Mouse (Mus musculus) hindbrain, embryonic 15.5 days (tissue): ENCODE results near the gene Atp6v1g2. TPM values are rescaled to one million over a fixed set of nuclear protein-coding genes. Genes with fewer than 3 reads are reported as not detected.

ENCODE experiments used
- ATAC-seq: fragments of 200-750 bp; cut with Nextera tagmentation; 2 replicates; pipeline ENCODE4 v1.8.0; 2017; ENCODE audit warnings: low read depth, moderate number of reproducible peaks, moderate TSS enrichment; ENCODE audit not compliant: low FRiP score
- H3K27ac ChIP-seq: fragments of 300-500 bp; sonication (generic); replicated peaks from 2 replicates; pipeline ENCODE4 v1.5.1; 2015; ENCODE audit warnings: mild to moderate bottlenecking, inconsistent platforms
- H3K27me3 ChIP-seq: fragments of 300-500 bp; sonication (generic); 2 replicates; pipeline ENCODE4 v1.6.1; 2015; ENCODE audit warnings: control low read depth, inconsistent platforms
- H3K36me3 ChIP-seq: fragments of 300-500 bp; sonication (generic); 2 replicates; pipeline ENCODE4 v1.6.1; 2015; ENCODE audit warnings: control low read depth, inconsistent platforms
- H3K4me1 ChIP-seq: fragments of 300-500 bp; sonication (generic); replicated peaks from 2 replicates; pipeline ENCODE4 v1.6.1; 2015; ENCODE audit warnings: control low read depth, inconsistent platforms
- H3K4me2 ChIP-seq: fragments of 300-500 bp; sonication (generic); 2 replicates; pipeline ENCODE4 v1.6.1; 2015; ENCODE audit warnings: moderate library complexity, mild to moderate bottlenecking, inconsistent platforms
- H3K4me3 ChIP-seq: fragments of 300-500 bp; sonication (generic); 2 replicates; pipeline ENCODE4 v1.5.1; 2015; ENCODE audit warnings: mild to moderate bottlenecking, inconsistent platforms
- H3K9ac ChIP-seq: fragments of 300-500 bp; sonication (generic); 2 replicates; pipeline ENCODE4 v1.6.1; 2015; ENCODE audit warnings: inconsistent platforms
- H3K9me3 ChIP-seq: fragments of 300-500 bp; sonication (generic); 2 replicates; pipeline ENCODE4 v1.6.1; 2016; ENCODE audit warnings: control low read depth, inconsistent platforms
- whole genome bisulfite sequencing: fragments of 180-500 bp; shearing (Covaris S2); methylation state at CpG from one replicate; pipeline ENCODE4 v1.1.7; 2015; 5-methylcytosine and 5-hydroxymethylcytosine counted together
- polyA plus RNA-seq: library from polyadenylated mRNA; unstranded; fragments of >200 nt; fragmentation: Nextera tagmentation; extraction: Ambion mirVana; gene quantifications from 2 replicates; pipeline ENCODE4 v1.2.1, GENCODE M21; 2015

The Atp6v1g2 gene
- 99.1 and 110 TPM in 2 replicates for polyA plus RNA-seq

DNA sequence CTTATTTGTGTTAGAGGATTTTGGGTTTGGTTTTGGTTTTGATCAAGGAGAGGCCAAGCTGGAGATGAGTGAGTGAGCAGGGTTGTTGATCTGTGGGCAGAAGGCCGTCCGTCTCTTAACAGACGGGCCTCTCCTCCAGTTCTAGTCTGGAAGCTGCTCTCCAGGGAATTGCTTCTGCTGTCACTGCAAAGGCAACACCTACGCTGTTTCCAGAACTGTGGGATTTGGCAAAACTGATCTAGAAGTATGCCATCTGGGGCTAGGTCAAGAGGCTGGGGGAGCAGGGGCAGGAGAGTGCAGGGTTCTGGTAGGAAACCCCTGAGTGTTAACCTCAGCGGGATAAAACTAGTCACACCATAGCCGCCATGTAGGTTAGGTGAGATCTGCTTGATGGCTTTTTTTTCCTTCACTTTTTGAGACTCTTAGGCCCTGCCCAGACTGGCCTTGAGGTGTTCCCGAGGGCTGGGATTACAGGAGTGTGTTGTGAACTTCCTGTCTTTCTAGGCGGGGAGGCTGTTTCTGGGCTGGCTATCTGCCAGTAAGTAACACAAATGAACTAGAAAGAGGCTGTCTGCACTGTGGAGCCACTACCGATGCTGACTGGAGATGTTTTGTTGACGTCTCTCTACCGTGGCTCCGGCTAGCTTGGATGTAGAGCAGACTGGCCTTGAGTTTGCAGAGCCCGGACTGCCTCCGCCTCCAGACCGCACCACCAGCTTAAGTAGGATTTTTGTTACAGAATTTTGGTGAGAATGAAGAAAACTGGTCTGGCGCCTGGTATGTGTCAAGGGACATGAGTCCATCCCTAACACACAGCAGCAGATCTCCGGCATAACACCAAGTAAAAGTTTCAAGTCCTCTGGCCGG is at the start of gene Atp6v1g2:
Gene Atp6v1g2 (plus strand): TSS at position 547 of the 867 bp plus-strand sequence.
- H3K4me1 ChIP-seq, result peaks cover 48% of the 10 kb centered on the region
- H3K4me2 ChIP-seq, result peak within 1 kb of the TSS; percentile 96
- H3K36me3 ChIP-seq, result peaks cover 18% of the 10 kb centered on the region
- no peak within 1 kb of the TSS for H3K9ac ChIP-seq
- ATAC-seq, result no peak
- WGBS, result 76% methylated on average over 18 of the region's 18 CpGs
- H3K27ac ChIP-seq, result no peak within 1 kb of the TSS; the same call in 1 of the 2 replicates
- H3K4me3 ChIP-seq, result peak within 1 kb of the TSS; percentile 55
- H3K27me3 ChIP-seq, result no peaks in the 10 kb centered on the region
- H3K9me3 ChIP-seq, result no peaks in the 10 kb centered on the region

GRCm38 (mm10) chr17:35185639-35186611 is 47.5 kb upstream of the Atp6v1g2 start:
- Histone ChIP-seq H3K4me2 (peak overlapping the region; percentile 58), H3K27ac (peak overlapping the region; percentile 68; the same call in 1 of the 2 replicates), H3K4me1 (peaks cover 7% of the 10 kb centered on the region), H3K36me3 (no peaks in the 10 kb centered on the region), H3K9me3 (no peaks in the 10 kb centered on the region), H3K27me3 (no peaks in the 10 kb centered on the region), H3K4me3 (peak overlapping the region; percentile 37), H3K9ac (0 out of 2 replicates have a peak overlapping the region, but pooled peaks have one; percentile 10)
- 4% methylated on average over 18 of the region's 18 CpGs for WGBS
- peak; percentile 34; the same call in 1 of the 2 replicates for ATAC-seq

DNA sequence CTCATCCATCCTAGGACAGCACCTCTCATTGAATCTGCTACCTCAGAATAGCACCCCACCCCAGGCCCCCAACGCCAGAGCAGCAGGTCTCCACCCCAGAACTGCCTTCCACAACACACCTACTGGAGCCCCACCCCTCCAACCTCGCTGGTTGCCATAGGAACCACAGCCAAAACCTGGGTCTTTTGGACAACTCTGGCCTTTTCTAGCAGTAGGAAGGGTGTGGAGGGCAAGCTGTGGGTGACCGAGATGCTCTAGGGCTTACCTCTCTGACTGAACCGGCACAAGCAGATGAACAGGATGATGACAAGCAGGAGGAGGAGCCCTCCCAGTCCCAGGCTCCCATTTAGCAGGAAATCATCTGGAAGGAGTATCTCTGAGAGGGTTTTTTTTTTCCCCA is 46.8 kb upstream of the Atp6v1g2 start:
- Histone ChIP-seq H3K36me3 (no peaks in the 10 kb centered on the region), H3K27ac (peak overlapping the region; percentile 68), H3K9ac (no peak overlapping the region), H3K4me2 (peak overlapping the region; percentile 58), H3K4me3 (peak overlapping the region; percentile 37), H3K9me3 (no peaks in the 10 kb centered on the region), H3K4me1 (peaks cover 7% of the 10 kb centered on the region), H3K27me3 (no peaks in the 10 kb centered on the region)
- WGBS, result 0% methylated on average over 4 of the region's 4 CpGs
- peak; percentile 61; the same call in 1 of the 2 replicates for ATAC-seq

GRCm38 (mm10) chr17:35187345-35187744 is 46.1 kb upstream of the Atp6v1g2 start:
- 86% methylated on average over 4 of the region's 4 CpGs for WGBS
- no peak overlapping the region for H3K9ac ChIP-seq
- H3K4me3 ChIP-seq, result no peak overlapping the region
- no peak overlapping the region for H3K4me2 ChIP-seq
- H3K27ac ChIP-seq, result no peak overlapping the region
- no peak for ATAC-seq
- no peaks in the 10 kb centered on the region for H3K36me3 ChIP-seq
- H3K27me3 ChIP-seq, result no peaks in the 10 kb centered on the region
- no peaks in the 10 kb centered on the region for H3K9me3 ChIP-seq
- peaks cover 7% of the 10 kb centered on the region for H3K4me1 ChIP-seq

DNA sequence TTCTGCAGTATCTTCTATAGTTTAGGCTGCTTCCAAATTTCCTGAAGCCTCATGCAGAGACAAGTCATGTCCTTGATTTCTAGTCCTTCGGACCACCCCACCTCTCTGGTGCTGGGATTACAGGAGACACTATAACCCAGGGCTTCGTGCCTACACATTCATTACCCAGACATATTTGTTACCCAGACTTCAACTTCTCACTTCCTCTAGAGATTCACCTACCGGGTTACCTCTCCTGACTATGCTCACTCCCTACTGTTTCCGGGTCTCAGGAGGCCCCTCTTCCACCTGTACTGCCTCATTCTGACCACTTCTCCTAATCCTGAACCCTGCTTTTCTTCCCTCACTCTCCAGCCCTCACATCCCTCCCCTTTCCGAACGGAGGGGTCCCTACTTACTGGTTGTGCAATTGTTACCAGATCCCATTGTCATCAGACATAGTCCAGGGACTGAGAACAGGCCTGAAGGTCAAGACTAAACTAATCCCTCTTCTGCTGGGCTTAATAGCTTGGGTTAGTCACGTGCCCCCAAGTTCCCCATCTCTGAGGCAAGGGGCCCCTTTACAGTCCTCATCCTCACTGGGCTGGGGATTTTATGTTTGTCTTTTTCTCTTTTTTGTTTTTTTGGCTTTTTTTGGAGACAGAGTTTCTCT is 45.4 kb upstream of the Atp6v1g2 start, which contains the start of gene Lst1:
Gene Lst1 (minus strand): TSS at position 481 of the 652 bp plus-strand sequence.
- ATAC-seq, result no peak
- Histone ChIP-seq H3K9ac (no peak within 1 kb of the TSS), H3K36me3 (no peaks in the 10 kb centered on the region), H3K4me3 (no peak within 1 kb of the TSS), H3K4me2 (no peak within 1 kb of the TSS), H3K4me1 (peaks cover 7% of the 10 kb centered on the region), H3K27me3 (no peaks in the 10 kb centered on the region), H3K9me3 (no peaks in the 10 kb centered on the region), H3K27ac (no peak within 1 kb of the TSS)
- 74% methylated on average over 7 of the region's 7 CpGs for WGBS

- no peaks in the 10 kb centered on the region for H3K36me3 ChIP-seq
- H3K27me3 ChIP-seq, result peaks cover 4% of the 10 kb centered on the region
- ATAC-seq, result no peak
- no peaks in the 10 kb centered on the region for H3K9me3 ChIP-seq
- no peak overlapping the region for H3K27ac ChIP-seq
- no peak overlapping the region for H3K9ac ChIP-seq
- no peak overlapping the region for H3K4me2 ChIP-seq
- 92% methylated on average over 1 of the region's 1 CpGs for WGBS
- H3K4me3 ChIP-seq, result no peak overlapping the region
- peaks cover 7% of the 10 kb centered on the region for H3K4me1 ChIP-seq
Measured at GRCm38 (mm10) chr17:35189186-35189585, 44.3 kb upstream of the Atp6v1g2 start.

- no peak overlapping the region for H3K4me3 ChIP-seq
- peaks cover 7% of the 10 kb centered on the region for H3K4me1 ChIP-seq
- no peak overlapping the region for H3K9ac ChIP-seq
- no peaks in the 10 kb centered on the region for H3K9me3 ChIP-seq
- H3K27ac ChIP-seq, result no peak overlapping the region
- WGBS, result 79% methylated on average over 4 of the region's 4 CpGs
- H3K27me3 ChIP-seq, result peaks cover 14% of the 10 kb centered on the region
- ATAC-seq, result no peak
- H3K36me3 ChIP-seq, result no peaks in the 10 kb centered on the region
- no peak overlapping the region for H3K4me2 ChIP-seq
Measured at GRCm38 (mm10) chr17:35190096-35190495, 43.4 kb upstream of the Atp6v1g2 start.

- Histone ChIP-seq H3K27ac (no peak overlapping the region), H3K4me3 (no peak overlapping the region), H3K4me1 (peaks cover 10% of the 10 kb centered on the region), H3K4me2 (no peak overlapping the region), H3K27me3 (peaks cover 28% of the 10 kb centered on the region), H3K36me3 (no peaks in the 10 kb centered on the region), H3K9me3 (no peaks in the 10 kb centered on the region), H3K9ac (no peak overlapping the region)
- ATAC-seq, result no peak
- 74% methylated on average over 2 of the region's 2 CpGs for WGBS
Measured at GRCm38 (mm10) chr17:35191723-35192122, 41.7 kb upstream of the Atp6v1g2 start.

- Histone ChIP-seq H3K9ac (no peak overlapping the region), H3K4me3 (no peak overlapping the region), H3K27me3 (peaks cover 34% of the 10 kb centered on the region), H3K9me3 (no peaks in the 10 kb centered on the region), H3K4me1 (peaks cover 10% of the 10 kb centered on the region), H3K27ac (no peak overlapping the region), H3K36me3 (no peaks in the 10 kb centered on the region), H3K4me2 (no peak overlapping the region)
- no peak for ATAC-seq
- 80% methylated on average over 5 of the region's 5 CpGs for WGBS
Measured at GRCm38 (mm10) chr17:35192924-35193323, 40.5 kb upstream of the Atp6v1g2 start.

- H3K4me1 ChIP-seq, result peaks cover 10% of the 10 kb centered on the region
- peak within 1 kb of the TSS; percentile 69; the same call in 1 of the 2 replicates for H3K4me2 ChIP-seq
- no peak for ATAC-seq
- H3K4me3 ChIP-seq, result no peak within 1 kb of the TSS
- no peaks in the 10 kb centered on the region for H3K9me3 ChIP-seq
- WGBS, result 66% methylated on average over 28 of the region's 28 CpGs
- H3K9ac ChIP-seq, result no peak within 1 kb of the TSS
- no peak within 1 kb of the TSS for H3K27ac ChIP-seq
- H3K36me3 ChIP-seq, result no peaks in the 10 kb centered on the region
- peaks cover 34% of the 10 kb centered on the region for H3K27me3 ChIP-seq
Measured at GRCm38 (mm10) chr17:35193881-35194843, 39.3 kb upstream of the Atp6v1g2 start, which contains the start of gene Ltb. TSS of gene Ltb (plus strand) at chr17:35194439.
